Mouse (Mus musculus) frontal cortex, adult (tissue): ENCODE measurements around the gene Sntb2.
"Not testable (repeated sequence)": the region's sequence is repeated elsewhere in the genome, so short reads cannot be mapped to it uniquely, and the experiment has no call there.

ENCODE experiments used
- ATAC-seq: cut with Nextera tagmentation; 2 replicates; pipeline ENCODE4 v1.9.2; 2017; ENCODE audit warnings: mild to moderate bottlenecking, moderate library complexity, mixed read lengths; ENCODE audit not compliant: low TSS enrichment

Sntb2 gene

GRCm38 (mm10) chr8:106935324-106935869, at the start of gene Sntb2:
Gene Sntb2 (plus strand): TSS chr8:106935750.
- ATAC-seq = peak; percentile 60

GRCm38 (mm10) chr8:106887336-106888189, 48.0 kb upstream of the Sntb2 start:
- ATAC-seq = peak; percentile 91

DNA sequence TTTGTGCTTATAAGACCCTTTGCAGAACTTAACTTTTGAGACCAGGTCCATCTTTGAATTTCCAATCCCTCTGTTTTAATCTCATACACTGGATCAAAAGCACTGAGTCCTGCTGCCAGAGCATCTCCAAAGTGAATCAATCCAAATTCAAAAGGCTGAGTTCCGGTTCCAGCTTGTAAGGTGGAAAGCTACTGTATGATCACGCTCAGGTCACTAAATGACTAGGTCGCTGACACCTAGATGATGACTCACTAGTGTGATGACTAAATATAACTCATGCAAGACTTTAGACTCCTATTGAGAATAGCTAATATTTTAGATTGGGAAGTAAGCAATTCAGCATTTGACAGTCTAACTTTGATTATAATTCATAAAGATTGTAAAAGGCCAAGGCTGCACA, 46.7 kb upstream of the Sntb2 start:
- no peak for ATAC-seq

GRCm38 (mm10) chr8:106892210-106892805, 43.2 kb upstream of the Sntb2 start:
- ATAC-seq = no peak

DNA sequence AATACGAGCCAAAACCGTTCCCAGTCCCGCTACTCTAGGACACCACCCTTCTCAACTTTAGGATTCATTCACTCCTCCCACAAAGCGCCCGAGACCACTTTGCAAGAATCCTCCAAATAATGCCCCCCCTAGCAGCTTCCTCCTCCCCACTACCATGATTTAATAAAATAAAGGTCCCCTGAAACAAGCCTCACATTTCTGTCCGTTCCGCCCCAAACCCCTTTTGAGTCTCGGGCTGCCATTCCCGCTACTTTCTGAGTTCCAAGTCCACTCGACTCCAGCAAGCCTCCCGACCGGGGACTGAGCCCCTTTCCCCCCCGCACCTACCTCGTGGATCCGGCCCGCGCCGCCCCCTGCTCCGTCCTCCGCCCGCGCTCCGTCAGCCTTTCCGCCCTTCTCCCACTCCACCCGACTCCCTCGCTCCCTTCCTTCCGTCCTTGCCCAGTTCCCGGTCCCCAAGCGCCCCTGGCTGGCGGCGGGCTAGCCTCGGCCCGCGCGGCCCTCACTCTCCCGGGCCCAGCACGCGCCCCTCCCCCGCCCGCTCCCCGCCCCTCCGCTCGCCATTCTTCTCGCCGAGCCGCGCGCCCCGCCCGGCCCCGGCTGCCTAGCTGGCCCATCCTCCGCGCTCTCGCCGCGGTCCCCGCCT, 42.6 kb upstream of the Sntb2 start:
- peak; percentile 72 for ATAC-seq

DNA sequence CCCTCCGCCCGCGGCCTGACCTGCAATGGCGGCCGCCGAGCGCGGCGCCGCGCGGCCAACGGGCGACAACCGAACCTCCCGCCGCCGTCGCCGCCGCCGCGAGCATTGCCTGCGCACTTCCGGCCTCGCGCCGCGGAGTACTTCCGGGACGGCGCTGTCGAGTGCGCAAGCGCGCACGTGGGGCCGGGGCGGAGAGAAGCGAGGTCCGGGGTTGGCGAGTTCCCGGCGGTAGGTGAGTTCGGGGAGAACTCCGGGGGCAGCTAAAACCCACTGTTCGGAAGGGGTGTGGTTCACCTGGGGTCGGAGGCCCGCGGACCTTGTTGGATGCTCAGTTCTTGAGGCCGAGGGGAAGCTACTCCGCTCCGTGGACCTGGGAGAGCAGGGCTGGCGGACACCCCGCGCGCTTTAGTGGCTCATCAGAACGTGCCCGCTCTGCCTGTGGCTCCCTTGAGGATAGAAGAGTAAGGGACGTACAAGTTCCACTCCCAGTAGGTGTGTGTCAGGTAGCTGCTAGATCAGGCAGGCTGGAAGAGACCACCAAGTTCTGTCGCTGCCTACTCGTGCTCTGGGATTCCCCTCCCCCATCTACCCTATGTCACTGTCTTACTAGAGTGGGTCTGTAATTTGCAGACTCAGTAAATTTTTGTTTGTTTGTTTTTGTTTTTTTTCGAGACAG, 41.9 kb upstream of the Sntb2 start, which contains the start of gene Utp4:
Utp4 (plus strand) TSS at position 156 of the 676 bp plus-strand sequence.
- peak; percentile 97 for ATAC-seq

DNA sequence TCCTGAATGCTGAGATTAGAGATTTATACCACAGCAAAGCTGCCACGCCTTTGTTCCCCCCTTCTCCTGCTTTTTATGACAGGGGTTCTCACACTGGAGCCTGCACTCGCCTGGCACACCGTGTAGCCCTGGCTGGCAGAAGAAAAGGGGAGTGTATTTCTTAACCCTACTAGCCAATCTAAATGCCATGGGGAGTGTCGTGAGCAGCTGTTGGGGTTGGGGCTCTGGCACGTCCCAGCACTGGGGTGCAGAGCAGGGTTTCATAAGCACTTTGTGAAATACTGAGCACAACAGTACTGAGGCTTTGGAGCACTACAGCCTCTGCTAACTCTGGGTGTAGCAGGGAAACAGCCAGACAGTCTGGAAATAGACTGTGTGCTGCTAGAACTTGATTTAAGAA, 36.1 kb upstream of the Sntb2 start:
- ATAC-seq = no peak

- ATAC-seq = peak; percentile 91
These were observed 29.6 kb upstream of the Sntb2 start for GRCm38 (mm10) chr8:106905727-106906480.

GRCm38 (mm10) chr8:106906635-106907034, 28.9 kb upstream of the Sntb2 start:
- ATAC-seq = peak; percentile 16; the same call in 1 of the 2 replicates

- no peak for ATAC-seq
These were observed 28.1 kb upstream of the Sntb2 start for GRCm38 (mm10) chr8:106907450-106907849.

- no peak for ATAC-seq
These were observed 27.3 kb upstream of the Sntb2 start for GRCm38 (mm10) chr8:106908291-106908690.

- peak; percentile 88 for ATAC-seq
These were observed 21.9 kb upstream of the Sntb2 start for GRCm38 (mm10) chr8:106913631-106914030.

DNA sequence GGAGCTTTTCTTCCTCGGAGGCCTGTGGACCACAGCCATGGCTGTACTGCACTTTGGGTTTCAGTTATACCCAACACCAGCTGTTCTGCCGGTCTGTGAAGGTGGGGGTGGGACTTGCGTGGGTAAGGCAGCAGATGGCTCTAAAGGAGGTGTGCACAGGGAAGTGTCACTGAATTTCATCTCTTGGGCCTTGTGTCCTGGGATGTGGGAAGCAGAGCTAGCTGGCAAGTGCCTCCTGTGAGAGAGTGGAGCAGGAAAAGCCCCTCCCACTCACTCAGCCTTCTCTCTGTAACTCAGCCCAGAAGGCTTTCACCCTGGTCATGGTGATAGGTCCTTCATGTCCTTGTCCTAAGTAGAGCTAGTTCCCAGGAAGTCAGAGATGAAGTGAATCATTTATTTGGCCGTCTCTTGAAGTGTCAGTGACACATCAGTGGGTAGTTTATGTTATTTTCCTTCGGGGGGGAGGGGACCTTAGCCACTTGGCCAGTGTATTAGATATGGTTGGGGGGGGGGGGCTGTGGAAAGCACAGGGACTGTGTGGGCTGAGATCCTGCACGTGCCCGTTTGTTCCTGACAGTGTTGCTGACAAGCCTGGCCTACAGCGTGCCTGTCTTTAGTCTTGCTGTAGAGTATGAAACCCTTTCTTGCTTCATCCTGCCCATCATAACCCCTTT, 15.7 kb upstream of the Sntb2 start:
- ATAC-seq = peak; percentile 91

DNA sequence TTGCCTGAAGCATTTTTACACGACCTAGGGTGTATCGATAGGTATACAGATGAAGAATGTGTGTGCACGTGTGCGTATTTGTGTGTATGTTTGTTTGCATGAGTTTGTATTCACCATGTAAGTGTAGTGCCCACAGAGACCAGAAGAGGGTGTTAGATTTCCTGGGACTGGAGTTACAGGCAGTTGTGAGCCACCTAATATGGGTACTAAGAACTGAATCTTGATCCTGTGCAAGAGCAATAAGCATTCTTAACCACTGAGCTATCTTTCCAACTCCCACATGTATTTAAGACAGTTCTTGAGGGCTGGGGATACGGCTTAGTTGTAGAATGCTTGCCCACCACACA, 15.2 kb upstream of the Sntb2 start:
- ATAC-seq = no peak

DNA sequence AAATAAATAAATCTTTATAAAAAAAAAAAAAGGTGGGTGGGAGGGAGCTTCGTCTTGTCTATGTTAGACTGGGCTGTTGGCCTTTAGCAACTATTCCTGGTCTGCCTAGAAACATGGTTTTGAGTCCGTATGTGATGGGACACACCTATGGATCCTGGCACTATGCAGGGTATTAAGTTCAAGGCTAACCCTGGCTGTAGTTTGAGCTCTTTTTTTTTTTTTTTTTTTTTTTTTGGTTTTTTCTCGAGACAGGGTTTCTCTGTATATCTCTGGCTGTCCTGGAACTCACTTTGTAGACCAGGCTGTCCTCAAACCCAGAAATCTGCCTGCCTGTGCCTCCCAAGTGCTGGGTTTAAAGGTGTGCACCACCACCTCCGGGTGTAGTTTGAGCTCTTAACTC, 11.5 kb upstream of the Sntb2 start:
- ATAC-seq = no peak

- ATAC-seq = peak; percentile 91
These were observed 10.6 kb upstream of the Sntb2 start for GRCm38 (mm10) chr8:106924904-106925349.

GRCm38 (mm10) chr8:106925446-106925845, 10.1 kb upstream of the Sntb2 start:
- no peak for ATAC-seq

GRCm38 (mm10) chr8:106927247-106927646, 8.3 kb upstream of the Sntb2 start:
- no peak for ATAC-seq

DNA sequence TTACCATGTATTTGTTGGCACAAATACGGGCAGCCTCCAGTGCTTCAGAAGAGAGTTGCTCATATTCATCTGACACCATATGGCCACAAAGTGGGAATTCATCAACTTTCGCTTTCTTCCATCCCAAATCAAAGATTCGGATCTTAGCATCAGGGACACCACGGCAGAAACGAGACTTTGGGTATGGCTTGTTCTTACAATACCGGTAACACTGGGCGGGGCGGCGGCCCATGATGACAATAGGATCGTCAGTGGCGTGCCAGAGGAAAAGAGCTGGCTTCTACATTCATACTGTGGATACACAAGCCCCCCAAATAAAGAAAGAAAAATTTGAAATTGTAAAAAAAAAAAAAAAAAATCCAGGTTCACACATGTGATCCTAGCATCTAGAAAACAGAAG, 7.4 kb upstream of the Sntb2 start:
- ATAC-seq = not testable (repeated sequence)

- ATAC-seq = no peak
These were observed 6.2 kb upstream of the Sntb2 start for GRCm38 (mm10) chr8:106929155-106929913.
